Mouse (Mus musculus) B cell, adult 2 months (primary cell): ENCODE measurements around the gene 1700020A23Rik.
A peak's percentile ranks its signal among the peaks of the same experiment; 100 is the strongest.

ENCODE experiments used
- DNase-seq, 2 experiments: peaks; one replicate each; pipeline ENCODE4 v3.0.0; 2022

The 1700020A23Rik gene

GRCm38 (mm10) chr2:130411558-130412495 is 6.8 kb downstream of the 1700020A23Rik start:
- DNase-seq = peak; percentile 81 to 82

- no peak for DNase-seq
Measured at GRCm38 (mm10) chr2:130412775-130413174, 7.7 kb downstream of the 1700020A23Rik start.

DNA sequence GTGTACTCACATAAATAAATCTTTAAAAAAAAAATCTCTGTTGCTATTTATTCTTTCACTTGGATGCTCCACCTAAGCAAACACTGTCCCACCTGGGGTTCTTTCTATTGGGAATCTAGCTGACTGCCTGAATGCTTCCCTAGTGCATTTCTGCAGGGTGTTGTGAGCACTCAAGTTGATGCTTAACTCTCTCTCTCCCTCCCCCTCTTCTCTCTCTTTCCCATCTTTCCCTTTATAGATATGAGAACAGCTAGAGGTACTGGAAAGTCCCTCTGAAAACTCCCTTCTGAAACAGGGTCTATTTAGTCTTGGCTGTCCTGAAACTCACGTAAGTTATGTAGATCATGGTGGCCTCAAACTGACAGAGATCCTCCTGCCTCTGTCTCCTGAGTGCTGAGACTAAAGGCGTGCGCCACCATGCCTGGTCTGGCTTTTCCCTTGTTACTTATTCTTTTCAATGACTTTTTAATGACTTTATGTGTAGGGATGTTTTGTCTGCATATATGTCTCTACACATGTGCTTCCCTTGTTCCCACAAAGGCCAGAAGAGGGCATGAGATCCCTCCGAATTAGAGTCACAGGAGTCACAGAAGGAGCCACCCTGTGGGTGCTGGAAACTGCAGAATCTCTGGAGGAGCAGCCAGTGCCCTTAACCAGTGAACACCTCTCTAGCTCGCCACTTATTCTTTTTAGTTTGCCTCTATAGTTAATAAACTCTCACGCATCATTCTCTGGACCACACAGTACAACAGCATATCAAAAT is 9.2 kb downstream of the 1700020A23Rik start:
- no peak for DNase-seq

GRCm38 (mm10) chr2:130421781-130422620 is 16.9 kb downstream of the 1700020A23Rik start:
- DNase-seq = no peak

GRCm38 (mm10) chr2:130423397-130424125 is 18.5 kb downstream of the 1700020A23Rik start:
- peak; percentile 85 for DNase-seq

GRCm38 (mm10) chr2:130424126-130424853 is 19.2 kb downstream of the 1700020A23Rik start, which contains the start of the genes Vps16 and Pced1a:
Gene Vps16, plus strand, starts transcription at chr2:130424339.
Gene Pced1a, minus strand, starts transcription at chr2:130424701.
- peak; percentile 95 to 96 for DNase-seq

DNA sequence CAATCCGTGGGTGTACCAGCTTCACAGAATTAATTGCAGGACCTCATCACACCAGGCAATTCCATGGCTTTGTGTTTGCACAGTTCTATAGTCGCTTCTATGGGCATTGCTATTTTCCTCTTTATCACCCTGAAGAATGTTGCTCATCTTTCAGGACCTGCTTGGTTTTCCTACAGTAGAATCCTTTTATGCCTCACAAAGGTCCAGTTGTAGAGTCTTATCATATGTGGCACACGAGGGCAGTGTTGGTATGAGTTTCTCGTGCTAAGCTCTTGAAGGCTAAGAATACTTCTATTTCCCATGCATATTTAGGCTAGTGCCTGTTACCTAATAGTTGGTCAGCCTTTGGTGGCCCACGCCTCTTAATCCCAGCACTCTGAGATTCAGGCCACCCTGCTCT is 20.1 kb downstream of the 1700020A23Rik start:
- DNase-seq = peak in 1 of 2 experiments; percentile 2

- no peak for DNase-seq
Measured at GRCm38 (mm10) chr2:130429851-130430250, 24.8 kb downstream of the 1700020A23Rik start.

DNA sequence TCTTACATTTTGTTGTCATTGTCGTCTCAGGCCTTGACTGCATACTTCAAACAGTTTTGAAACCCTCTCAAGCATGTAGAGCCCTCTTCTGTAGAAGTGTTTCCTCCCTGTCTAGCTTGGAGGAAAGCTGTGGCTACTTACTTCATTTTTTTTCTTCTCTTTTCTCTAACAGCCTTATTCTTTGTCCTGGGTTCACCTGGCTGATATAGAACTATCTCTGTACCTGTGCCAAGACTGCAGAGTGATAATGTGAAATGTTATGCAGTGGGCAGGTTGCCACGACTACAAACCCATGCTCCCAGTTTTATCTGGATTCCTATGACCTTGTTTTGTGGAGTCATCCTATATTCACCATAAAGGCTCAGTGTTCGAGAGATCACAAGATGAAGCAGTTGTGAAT is 25.4 kb downstream of the 1700020A23Rik start:
- DNase-seq = no peak

- no peak for DNase-seq
Measured at GRCm38 (mm10) chr2:130432157-130432556, 27.1 kb downstream of the 1700020A23Rik start.

DNA sequence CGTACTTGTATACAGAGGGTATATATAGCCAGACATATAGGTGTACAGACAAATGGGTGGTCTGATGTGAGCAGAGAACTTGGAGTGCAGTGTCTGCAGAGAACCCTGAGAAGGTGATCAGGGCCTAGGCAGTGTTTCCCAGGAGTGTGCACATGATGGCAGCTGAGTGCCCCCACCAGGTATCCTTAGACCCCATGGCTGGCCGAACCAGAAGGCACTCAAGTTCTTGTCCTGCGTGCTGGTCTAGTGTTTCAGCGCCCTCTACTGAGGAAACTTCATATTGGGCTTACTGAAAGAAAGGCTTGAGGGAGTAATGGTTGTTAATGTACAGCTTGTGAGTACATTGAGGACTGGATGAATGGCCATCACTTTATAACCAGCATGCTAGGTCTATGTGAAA is 28.1 kb downstream of the 1700020A23Rik start:
- peak; percentile 56 to 57 for DNase-seq

DNA sequence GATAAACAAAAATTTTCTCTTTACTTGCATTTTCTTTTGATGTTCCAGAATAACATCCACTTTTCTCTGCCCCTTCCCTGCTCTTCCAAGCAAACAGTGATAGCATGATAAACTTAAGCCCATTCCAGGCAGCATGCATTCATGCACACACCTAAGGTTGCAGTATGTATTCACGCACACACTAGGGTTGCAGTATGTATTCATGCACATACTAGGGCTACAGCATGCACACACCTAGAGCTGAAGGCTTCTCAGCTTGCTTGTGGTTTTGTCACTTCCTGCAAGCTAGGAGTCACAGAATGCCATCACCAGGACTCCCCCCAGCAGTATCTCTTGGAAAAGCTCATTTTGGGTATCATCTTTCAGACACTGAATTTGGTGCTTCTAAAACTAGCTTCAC is 31.7 kb downstream of the 1700020A23Rik start:
- DNase-seq = no peak

DNA sequence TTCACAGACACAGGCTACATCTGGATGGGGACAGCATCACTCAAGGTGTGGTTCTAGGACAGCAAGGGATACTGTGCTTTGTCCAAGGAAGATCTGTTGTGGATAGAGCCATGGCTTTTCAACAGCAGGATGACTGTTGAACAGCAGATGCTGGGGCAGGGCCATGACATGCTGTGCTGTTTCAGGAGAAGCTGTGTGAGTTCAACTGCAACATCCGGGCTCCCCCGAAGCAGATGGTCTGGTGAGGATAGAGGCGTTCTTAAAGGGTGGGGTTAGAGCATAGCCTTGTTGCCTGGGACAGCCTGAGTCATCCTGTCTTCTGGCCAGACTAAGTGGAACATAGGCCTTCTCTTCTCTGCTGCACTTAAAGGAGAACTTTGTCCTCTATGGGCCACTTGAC is 33.8 kb downstream of the 1700020A23Rik start:
- no peak for DNase-seq

DNA sequence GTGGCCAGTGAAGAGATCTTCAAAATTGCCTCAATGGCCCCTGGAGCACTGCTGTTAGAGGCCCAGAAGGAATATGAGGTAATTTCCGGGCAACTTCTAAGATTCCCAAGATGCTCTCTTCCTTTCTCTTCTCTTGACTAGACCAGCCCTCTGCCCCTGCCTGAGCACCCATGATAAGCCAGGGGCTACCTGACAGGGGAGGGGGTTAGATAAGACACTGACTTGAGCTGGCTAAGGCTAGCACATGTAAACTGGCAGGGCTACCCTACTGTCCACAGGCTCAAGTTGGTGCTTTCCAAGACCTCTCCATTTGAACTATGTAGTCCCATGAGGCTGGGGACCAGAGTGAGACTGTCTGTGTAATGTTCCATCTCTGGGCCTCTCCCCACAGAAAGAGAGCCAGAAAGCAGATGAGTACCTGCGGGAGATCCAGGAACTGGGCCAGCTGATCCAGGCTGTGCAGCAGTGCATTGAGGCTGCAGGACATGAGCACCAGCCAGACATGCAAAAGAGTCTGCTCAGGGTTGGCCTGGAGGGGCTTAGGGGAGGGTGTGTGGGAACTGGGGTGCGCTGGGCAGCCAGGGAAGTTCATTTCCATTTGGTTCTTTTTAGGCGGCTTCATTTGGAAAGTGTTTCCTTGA is 34.9 kb downstream of the 1700020A23Rik start:
- no peak for DNase-seq

- DNase-seq = no peak
Measured at GRCm38 (mm10) chr2:130442162-130442561, 37.1 kb downstream of the 1700020A23Rik start.

- DNase-seq = no peak
Measured at GRCm38 (mm10) chr2:130448449-130448848, 43.4 kb downstream of the 1700020A23Rik start.

DNA sequence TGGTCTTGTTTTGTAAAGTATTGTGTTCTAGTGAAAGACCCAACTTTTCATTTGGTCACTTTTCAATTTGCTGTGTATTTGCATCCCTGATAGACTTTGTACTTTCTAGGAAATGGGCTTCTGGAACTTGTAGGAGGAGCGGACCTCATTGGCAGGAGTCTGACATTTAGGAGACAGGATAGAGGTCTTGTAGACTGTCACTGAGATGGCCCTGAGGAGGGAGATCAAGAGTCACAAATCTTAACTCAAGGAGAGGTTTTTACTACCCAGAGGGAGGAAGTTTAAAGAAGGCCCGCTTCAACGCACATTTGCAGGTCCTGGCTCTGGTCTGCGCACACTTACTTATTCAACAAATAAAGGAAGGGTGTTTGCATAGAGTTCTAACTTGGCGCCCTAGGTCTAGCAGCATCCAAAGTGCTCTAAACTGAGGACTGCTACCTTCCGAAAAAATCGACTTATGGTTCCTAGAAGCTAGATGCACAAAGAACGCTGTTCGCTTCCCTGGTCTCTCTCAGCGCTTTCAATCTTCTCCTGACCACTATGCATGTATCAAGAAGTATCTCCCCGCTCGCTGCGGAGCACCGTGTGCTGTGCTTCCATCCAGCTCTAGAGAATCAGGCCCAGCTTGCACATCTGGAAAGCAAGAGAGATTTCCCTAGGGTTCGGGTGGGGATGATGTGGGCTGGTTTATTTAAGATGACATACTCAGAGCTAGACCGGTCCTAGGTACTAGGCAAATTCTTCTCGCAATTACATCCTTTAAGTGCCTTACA is 44.1 kb downstream of the 1700020A23Rik start:
- peak; percentile 26 to 37 for DNase-seq

DNA sequence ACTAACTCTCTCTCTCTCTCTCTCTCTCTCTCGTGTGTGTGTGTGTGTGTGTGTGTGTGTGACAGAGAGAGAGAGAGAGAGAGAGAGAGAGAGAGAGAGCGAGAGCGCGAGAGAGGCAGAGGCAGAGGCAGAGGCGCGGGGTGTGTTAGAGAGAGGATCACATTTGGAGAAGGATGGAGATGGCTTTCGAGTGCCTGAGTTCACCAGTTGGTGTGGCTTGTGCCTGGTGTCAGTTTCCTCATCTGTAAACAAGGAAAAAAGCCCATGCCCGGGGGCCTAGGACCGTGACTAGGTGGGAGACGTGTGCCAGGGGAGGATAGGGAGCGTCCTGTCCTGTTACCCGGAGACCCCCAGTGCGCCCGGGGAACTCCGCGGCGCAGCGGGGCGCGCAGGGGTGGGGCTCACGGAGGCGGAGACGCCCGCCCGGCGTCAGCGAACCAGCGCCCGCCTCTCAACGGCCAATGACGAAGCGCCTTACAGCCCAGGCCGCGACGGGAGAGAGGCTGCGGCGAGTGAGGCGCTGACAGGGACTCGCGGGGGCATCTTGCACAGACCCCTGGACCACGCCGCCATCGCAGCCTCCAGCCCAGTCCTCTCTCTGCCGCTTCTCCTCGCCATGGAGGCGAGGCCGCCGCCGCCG is 44.9 kb downstream of the 1700020A23Rik start, which contains the start of gene Ptpra:
TSS of gene Ptpra (plus strand) at position 485 of the 640 bp plus-strand sequence.
- DNase-seq = peak; percentile 88 to 89

- no peak for DNase-seq
Measured at GRCm38 (mm10) chr2:130450434-130450796, 45.4 kb downstream of the 1700020A23Rik start.
